Mouse (Mus musculus) heart, postnatal 0 days (tissue): Measurements from ENCODE around the gene Slc25a11.

Experiments used
- CTCF ChIP-seq: IDR thresholded peaks from 2 replicates; pipeline ENCODE4 v1.5.1; 2016; ENCODE audit warnings: antibody characterized with exemption, control low read depth, low read depth
- EP300 ChIP-seq: IDR thresholded peaks from 2 replicates; pipeline ENCODE4 v1.6.1; 2016; ENCODE audit warnings: antibody characterized with exemption, low read depth

- TF ChIP-seq CTCF, result no peak
- TF ChIP-seq EP300, result no peak
Observed at GRCm38 (mm10) chr11:70645461-70646258, 1.6 kb downstream of the Slc25a11 start.
